Mouse (Mus musculus) gastrocnemius, adult 18-20 months (tissue): ENCODE data around the gene Gm3646. TPM values are rescaled to one million over a fixed set of nuclear protein-coding genes. Genes with fewer than 3 reads are reported as not detected.

Source experiments
- total RNA-seq, 2 experiments: library from RNA; stranded (reverse); gene quantifications; 2 replicates each; pipeline ENCODE4 v1.2.3; 2021

The Gm3646 gene
- total RNA-seq, 2 experiments from 2014 or later = not detected

Other genes with a start within 250 kb of the Gm3646 start
- gene Rnf149, start 227.9 kb downstream of the Gm3646 start, total RNA-seq = 1 to 10 TPM; 7.4 to 8.5 TPM
- gene Creg2, start 153.9 kb downstream of the Gm3646 start, total RNA-seq = under 1 TPM in 1 of 2 experiments, not detected in 1; 0.02 TPM
- gene Rfx8, start 84.3 kb downstream of the Gm3646 start, total RNA-seq = not detected
- 10 to 100 TPM; 15.2 to 20.9 TPM for gene Map4k4, start 95.6 kb upstream of the Gm3646 start, total RNA-seq